20 mouse cellular contexts compared by ENCODE assay signal in the genomic region with DNA sequence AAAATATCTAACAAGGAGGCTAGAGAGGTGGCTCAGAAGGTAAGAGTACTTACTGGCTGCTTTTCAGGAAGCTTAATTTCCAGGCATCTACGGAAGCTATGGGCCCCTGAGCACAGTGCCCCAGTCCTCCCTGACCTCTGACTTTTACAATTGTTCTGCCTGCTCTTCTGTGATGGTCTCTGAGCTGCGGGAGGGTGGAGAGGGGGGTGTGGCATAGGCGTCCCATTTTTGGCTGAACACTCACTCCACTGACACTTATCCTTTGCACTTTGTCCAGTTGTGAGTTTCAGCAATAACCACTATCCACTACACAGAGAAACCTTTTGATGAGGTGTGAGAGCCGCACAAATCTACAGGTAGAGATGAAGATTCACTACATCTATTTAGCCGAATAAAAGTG. TPM values are rescaled to one million over a fixed set of nuclear protein-coding genes. Genes with fewer than 3 reads are reported as not detected.
DNase-seq lines count a peak whose midpoint lies in the region; ATAC-seq and TF ChIP-seq lines count a peak whose summit lies in the region.
"Had no signal": no experiment of that assay in that cellular context is flagged by ENCODE, and none has a peak within 500 bp of the region (broad histone marks: within the 10 kb centered on the region; RNA-seq: fewer than 3 reads in every experiment).

No protein-coding gene starts in this region.

- TF ChIP-seq POLR2A in liver, adult 2 months (IDR thresholded peaks at IDR 0.05; ENCODE audit: extremely low read depth, insufficient read depth, low read length), result no peak

- ATAC-seq in kidney, embryonic 15.5 days (replicated peaks; ENCODE audit: low FRiP score), result 0 out of 2 replicates have a peak, but pooled peaks have one; percentile 50
- ATAC-seq: activated CD4-positive, CD25-positive, alpha-beta regulatory T cell, adult 4 months; forebrain, embryonic 13.5 days; forebrain, postnatal 0 days; Patski had no signal

- no peak overlapping the region for H3K4me3 ChIP-seq in liver, adult 2 months (ENCODE audit: insufficient read depth, low read depth, low read length)
- H3K4me3 ChIP-seq in kidney, embryonic 15.5 days (replicated peaks), result no peak overlapping the region
- H3K4me3 ChIP-seq: embryonic facial prominence, embryonic 10.5 days; forebrain, embryonic 13.5 days; gastrocnemius, adult 2 months; heart, embryonic 12.5 days; hindbrain, embryonic 10.5 days had no signal

- H3K9ac ChIP-seq in liver, adult 2 months (ENCODE audit: low read depth, low read length), result no peak overlapping the region
- H3K9ac ChIP-seq in kidney, embryonic 15.5 days, result no peak overlapping the region
- H3K9ac ChIP-seq: forebrain, embryonic 13.5 days; forebrain, postnatal 0 days; heart, embryonic 12.5 days had no signal

- peak; percentile 32 for DNase-seq in kidney, adult 18-20 months
- no peak for DNase-seq in kidney, postnatal 4 days
- DNase-seq in liver, adult 2 months (ENCODE audit: extremely low read depth, low read depth, low spot score), result peak; percentile 77
- DNase-seq in liver, result no peak
- DNase-seq in kidney, postnatal 36 days, result peak; percentile 43 to 57
- DNase-seq: adrenal gland, postnatal 14 days; cerebellum, adult 11-12 months; cerebellum, adult 9-10 months; cerebellum, postnatal 25 days; forebrain, postnatal 0 days; gastrocnemius, adult 2 months; gastrocnemius, postnatal 25 days had no signal

- no peaks in the 10 kb centered on the region for H3K27me3 ChIP-seq in liver, adult 2 months (ENCODE audit: control insufficient read depth, insufficient read depth, low read length)
- H3K27me3 ChIP-seq in kidney, embryonic 15.5 days, result no peaks in the 10 kb centered on the region
- H3K27me3 ChIP-seq: CH12.LX; forebrain, embryonic 13.5 days; heart, embryonic 12.5 days; Patski had no signal

- no peaks in the 10 kb centered on the region for H3K36me3 ChIP-seq in liver, adult 2 months (ENCODE audit: control insufficient read depth, insufficient read depth, low read length)
- H3K36me3 ChIP-seq in kidney, embryonic 15.5 days, result no peaks in the 10 kb centered on the region
- H3K36me3 ChIP-seq: embryonic facial prominence, embryonic 10.5 days; heart, embryonic 12.5 days; hindbrain, embryonic 10.5 days had no signal

- peaks cover 11% of the 10 kb centered on the region for H3K4me1 ChIP-seq in liver, adult 2 months (ENCODE audit: control insufficient read depth, insufficient read depth, low read length)
- H3K4me1 ChIP-seq in kidney, embryonic 15.5 days, result 0 out of 2 replicates have a peak, but pooled peaks cover 5% of the 10 kb centered on the region
- H3K4me1 ChIP-seq: forebrain, embryonic 13.5 days had no signal

- WGBS in liver, adult 2 months, result 28% methylated on average over 5 of the region's 5 CpGs
- 54% methylated on average over 5 of the region's 5 CpGs for WGBS in kidney, embryonic 15.5 days

- 0 out of 2 replicates have a peak overlapping the region, but pooled peaks have one; percentile 21 for H3K27ac ChIP-seq in liver, adult 2 months (replicated peaks; ENCODE audit: insufficient read depth, low read depth, low read length)
- no peak overlapping the region for H3K27ac ChIP-seq in kidney, embryonic 15.5 days
- H3K27ac ChIP-seq: embryonic facial prominence, embryonic 10.5 days; forebrain, embryonic 13.5 days; gastrocnemius, adult 2 months; hindbrain, embryonic 10.5 days had no signal

- no peaks in the 10 kb centered on the region for H3K79me2 ChIP-seq in liver, adult 2 months (ENCODE audit: control insufficient read depth, insufficient read depth, low read length)

- H3K4me2 ChIP-seq in kidney, embryonic 15.5 days, result no peak overlapping the region
- H3K4me2 ChIP-seq: forebrain, embryonic 13.5 days; heart, embryonic 12.5 days had no signal

- no peak for TF ChIP-seq CTCF in liver, adult 2 months (IDR thresholded peaks at IDR 0.05; ENCODE audit: low read depth, low read length)

- H3K9me3 ChIP-seq in kidney, embryonic 15.5 days (replicated peaks), result no peaks in the 10 kb centered on the region
- H3K9me3 ChIP-seq: embryonic facial prominence, embryonic 10.5 days; forebrain, embryonic 13.5 days; heart, embryonic 12.5 days; hindbrain, embryonic 10.5 days had no signal

RNA-seq across cellular contexts. Expression of a gene that starts 35.4 kb away (rescaled TPM):
- total RNA-seq in liver, adult 2 months (2014; rRNA removed), result 32.2 and 45.3 TPM in 2 replicates
- polyA plus RNA-seq in liver, adult 2 months (2012; rRNA removed), result 17.4 and 23.4 TPM in 2 replicates
- 140 and 148 TPM in 2 replicates for polyA plus RNA-seq in kidney, embryonic 15.5 days (2015; fragmentation: Nextera tagmentation; extraction: Ambion mirVana)

Comparison
In these comparisons a context has a peak if more than half of its experiments do, and no peak if none do; other contexts are left out.
1. DNase-seq: peak in kidney, adult 18-20 months (single experiment), liver, adult 2 months (single experiment) and kidney, postnatal 36 days (2 of 2); none in kidney, postnatal 4 days (0 of 2) and liver (single experiment).